Mouse (Mus musculus) WW6 (cell line): ENCODE data around the gene Rhot2.

Experiments
- DNase-seq: peaks from one replicate; pipeline ENCODE4 v3.0.0-alpha.2; 2013; ENCODE audit warnings: low read depth, low spot score

Rhot2 gene

DNA sequence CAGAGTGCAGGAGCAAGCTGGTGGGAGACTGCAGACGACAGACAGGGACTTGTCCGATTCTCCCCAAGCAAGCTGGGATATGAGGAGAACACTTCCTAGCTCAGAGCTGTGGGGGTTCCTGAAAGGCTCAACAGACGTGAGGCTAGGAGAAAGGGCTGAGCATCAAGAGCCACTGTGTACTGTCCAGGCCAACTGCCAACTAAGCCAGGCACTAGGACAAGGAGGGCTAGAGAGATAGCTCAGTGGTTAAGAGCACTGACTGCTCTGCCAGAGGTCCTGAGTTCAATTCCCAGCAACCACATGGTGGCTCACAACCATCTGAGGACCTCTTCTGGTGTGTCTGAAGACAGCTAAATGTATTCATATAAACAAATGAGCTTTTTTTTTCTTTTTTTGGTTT lies 2.1 kb downstream of the Rhot2 start:
- no peak for DNase-seq

DNA sequence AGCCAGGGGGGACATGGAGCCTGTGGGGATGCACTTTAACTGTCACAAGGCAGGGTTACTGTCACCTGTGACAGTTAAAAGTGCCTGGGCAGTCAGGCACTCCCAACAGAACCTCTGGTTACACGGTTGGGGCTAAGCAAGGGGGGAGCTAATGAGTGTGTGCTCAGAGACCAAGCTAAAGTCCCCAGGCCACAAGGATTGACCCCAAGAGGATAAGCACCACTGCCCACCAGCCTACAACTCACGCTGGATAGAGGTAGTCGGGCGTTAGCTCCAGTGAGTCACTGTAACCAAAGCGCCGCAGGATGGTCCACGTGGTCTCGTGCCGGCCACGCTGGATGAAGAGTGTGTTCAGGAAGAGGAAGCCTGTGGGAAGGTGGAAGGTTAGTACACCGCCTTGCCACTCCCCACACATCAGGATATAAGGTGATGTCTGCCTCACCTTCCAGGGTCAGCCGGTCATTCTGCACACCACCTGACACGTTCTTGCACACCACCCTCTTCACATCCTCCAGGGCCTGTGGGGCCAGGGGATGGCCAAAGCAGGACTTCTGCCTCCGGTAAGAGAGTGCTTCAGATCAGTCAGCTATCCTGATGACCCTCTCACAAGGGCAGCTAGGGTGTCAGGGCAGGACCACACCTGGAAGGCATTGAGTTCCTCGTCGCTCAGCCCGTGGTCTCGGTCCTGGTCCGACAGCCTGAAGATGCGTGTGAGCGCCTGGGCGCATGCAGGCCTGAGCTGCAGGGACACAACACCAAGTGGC lies 3.4 kb downstream of the Rhot2 start, which contains the start of gene Gm20683:
Gene Gm20683 (minus strand): TSS at position 647 of the 764 bp plus-strand sequence.
- DNase-seq: no peak

DNA sequence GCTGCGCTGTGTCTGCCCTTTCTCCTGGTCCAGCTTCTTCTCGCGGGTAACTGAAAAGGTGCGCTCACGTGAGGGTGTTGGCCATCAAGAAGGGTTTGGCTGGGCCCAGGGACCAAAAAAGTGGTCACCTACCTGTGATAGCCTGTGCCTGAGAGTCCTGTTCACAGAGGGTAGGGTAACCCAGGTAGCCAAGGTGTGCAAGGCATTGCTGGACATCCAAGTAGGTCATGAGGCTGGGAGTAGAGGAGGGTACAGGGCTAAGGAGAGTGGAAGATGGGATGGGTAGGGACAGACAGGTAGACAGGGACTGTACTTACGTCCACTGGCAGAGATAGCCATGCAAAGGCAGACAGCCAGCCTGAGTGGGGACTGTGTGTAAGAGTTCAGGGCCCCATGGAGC lies 4.1 kb downstream of the Rhot2 start:
- no peak for DNase-seq

GRCm38 (mm10) chr17:25839455-25840235 lies 5.0 kb downstream of the Rhot2 start:
- DNase-seq: no peak

DNA sequence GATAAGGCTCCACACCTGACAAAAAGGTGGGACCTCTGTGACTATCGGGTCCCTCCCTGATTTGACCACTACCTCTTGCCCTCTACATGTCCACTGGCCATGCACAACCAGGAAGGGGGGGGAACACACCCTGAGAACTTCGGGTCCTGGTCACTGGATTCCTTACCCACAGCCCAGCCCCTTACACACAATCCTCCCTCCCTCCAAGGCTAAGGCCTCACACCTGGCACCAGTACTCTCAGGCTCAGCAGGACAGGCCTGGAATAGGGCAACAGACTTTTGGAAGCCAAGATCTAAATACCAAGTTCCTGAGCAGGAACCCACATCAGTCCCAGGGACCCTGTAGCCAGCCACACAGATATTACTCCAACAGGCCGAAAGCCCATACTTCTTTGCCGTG lies 5.7 kb downstream of the Rhot2 start:
- no peak for DNase-seq

- no peak for DNase-seq
Observed at GRCm38 (mm10) chr17:25837533-25837932, 7.1 kb downstream of the Rhot2 start.

DNA sequence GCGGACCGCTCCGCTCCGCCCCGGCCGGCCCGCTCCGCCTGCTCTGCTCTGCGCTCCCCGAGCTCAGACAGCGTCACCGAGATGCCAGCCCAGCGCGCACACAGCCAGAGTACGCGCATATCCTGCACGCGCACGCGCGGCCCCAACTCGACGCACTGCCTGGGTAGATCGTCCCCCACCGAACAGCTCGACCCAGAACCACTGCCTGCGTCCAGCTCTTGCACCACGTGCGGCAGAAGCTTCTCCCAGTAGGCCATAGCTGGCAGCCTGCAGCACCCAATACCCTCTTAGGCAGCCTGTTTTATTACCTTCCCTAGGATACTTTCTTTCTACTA lies 7.6 kb downstream of the Rhot2 start, which contains the start of gene Rhbdl1:
Gene Rhbdl1 (minus strand): TSS at position 220 of the 335 bp plus-strand sequence.
- DNase-seq: no peak

DNA sequence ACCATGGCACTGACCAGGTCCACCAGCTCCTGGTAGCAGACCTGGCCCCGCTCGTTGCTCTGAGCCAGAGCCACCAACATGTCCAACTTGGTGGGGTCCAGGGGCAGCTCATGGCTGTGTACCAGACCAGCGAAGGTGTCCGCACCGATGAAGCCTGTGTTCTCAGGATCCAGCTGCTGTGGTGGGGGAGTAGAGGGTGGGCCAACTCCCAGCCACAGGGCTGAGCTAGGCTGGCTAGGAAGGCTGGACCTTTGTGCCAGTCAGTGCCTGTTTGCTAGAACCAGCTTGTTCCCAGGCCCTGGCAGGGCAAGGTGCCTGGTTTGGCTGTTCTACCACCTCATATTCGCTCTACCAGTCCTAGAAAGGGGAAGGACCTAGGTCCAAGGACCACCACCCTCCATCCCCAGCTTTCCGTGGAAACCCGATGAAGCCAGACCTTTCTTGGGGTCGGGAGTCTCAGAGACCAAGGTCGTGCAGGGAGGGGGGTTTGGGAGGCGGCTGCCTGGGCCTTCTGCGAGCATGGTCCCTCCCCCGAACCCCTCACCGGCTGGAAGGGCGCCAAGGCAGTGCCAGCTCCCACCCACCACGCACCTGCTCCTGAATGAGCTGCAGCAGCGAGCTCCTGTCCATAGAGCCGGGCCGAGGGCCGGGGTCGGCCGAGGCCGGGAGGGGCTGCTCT lies 8.1 kb downstream of the Rhot2 start:
- no peak for DNase-seq

GRCm38 (mm10) chr17:25835816-25836215 lies 8.8 kb downstream of the Rhot2 start:
- no peak for DNase-seq

DNA sequence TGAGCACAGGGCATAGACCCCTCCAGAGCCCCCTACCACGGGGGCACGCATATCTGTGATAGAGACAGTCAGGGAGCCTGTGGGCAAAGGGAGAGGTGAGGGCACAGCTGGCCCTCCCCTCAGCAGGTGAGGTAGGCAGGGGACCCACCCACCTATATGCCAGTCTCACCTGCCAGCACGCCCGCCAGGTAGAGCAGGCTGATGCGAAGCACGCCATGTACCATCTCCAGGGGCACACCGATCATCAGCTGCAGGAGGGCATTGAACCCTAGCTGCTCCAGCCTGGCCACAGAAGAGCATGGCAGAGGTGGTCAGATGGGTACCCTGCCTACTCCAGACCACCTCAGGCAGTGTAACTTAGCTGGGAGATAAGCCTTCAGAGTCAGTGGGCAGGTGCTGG lies 9.3 kb downstream of the Rhot2 start:
- no peak for DNase-seq

- DNase-seq: no peak
Observed at GRCm38 (mm10) chr17:25834595-25835222, 9.9 kb downstream of the Rhot2 start.

DNA sequence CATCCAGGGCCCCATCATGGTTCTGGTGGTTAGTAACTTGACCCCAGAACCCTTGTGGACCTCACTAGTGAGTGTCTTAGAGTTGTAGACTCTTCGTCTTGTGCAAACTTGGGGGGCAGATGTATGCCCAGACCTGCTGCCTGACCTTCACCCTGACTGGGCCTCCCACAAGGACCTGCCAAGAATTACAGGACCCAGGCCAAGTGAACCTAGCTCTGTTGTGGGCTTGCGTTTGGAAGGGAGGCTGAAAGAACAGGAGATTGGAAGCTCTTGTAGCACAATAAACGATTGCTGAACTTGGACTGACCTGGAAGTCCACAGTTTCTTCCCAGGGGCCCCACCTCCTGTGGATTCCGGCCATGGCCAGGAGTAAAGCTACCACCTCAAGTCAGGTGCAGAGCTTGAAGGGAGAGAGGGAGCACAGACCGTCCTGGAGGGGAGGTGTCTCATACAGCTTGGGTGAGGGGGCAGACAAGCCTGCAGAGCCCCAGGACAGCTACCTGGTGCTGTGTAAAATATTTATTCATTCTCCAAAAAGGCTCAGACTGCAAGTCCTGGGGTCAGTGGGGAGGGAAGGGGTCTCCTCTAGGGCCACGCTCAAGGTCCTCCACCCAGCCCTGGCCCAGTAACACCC lies 10.6 kb downstream of the Rhot2 start:
- no peak for DNase-seq

- DNase-seq: no peak
Observed at GRCm38 (mm10) chr17:25833291-25833663, 11.4 kb downstream of the Rhot2 start, which contains the start of gene Stub1. Stub1 (minus strand) TSS chr17:25833404.

GRCm38 (mm10) chr17:25832436-25833290 lies 12.0 kb downstream of the Rhot2 start:
- DNase-seq: peak; percentile 96

GRCm38 (mm10) chr17:25831451-25832281 lies 13.0 kb downstream of the Rhot2 start:
- no peak for DNase-seq

GRCm38 (mm10) chr17:25830806-25831431 lies 13.7 kb downstream of the Rhot2 start:
- DNase-seq: no peak

GRCm38 (mm10) chr17:25830200-25830753 lies 14.4 kb downstream of the Rhot2 start:
- no peak for DNase-seq

DNA sequence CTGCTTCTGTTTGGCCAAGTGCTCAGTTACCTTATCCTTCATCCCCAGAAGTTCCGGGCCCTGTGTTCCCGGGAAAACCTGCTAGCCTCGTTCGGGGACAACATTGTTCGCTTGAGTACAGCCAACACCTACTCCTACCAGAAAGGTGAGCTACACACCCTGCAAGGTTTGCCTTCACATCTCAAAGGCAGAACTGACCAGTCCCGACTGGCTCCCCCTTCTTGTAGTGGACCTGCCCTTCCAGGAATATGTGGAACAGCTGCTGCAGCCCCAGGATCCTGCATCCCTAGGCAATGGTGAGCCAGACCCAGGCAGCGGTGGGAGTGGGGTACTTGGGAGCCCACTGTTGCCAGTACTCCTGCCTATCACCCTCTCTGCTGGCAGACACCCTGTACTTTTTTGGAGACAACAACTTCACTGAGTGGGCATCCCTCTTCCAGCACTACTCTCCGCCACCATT lies 15.1 kb downstream of the Rhot2 start:
- DNase-seq: no peak
